Mouse (Mus musculus) macrophage (primary cell): ENCODE data around the gene Psma1. TPM values are rescaled to one million over a fixed set of nuclear protein-coding genes. Genes with fewer than 3 reads are reported as not detected.

Experiments
- H3K27ac ChIP-seq: fragments of 350-480 bp; formaldehyde crosslinking; 2 replicates; pipeline ENCODE4 v1.9.0; 2021
- H3K36me3 ChIP-seq: fragments of 350-480 bp; formaldehyde crosslinking; 2 replicates; pipeline ENCODE4 v1.9.0; 2021; ENCODE audit errors: inconsistent target
- H3K4me3 ChIP-seq: fragments of 350-480 bp; formaldehyde crosslinking; 2 replicates; pipeline ENCODE4 v1.9.0; 2021; ENCODE audit errors: inconsistent target
- H3K79me2 ChIP-seq: fragments of 350-480 bp; formaldehyde crosslinking; 2 replicates; pipeline ENCODE4 v1.9.0; 2021; ENCODE audit errors: inconsistent target
- WGBS: methylation state at CpG from one replicate; pipeline ENCODE4 v1.1.7; 2026; ENCODE audit warnings: inconsistent platforms; ENCODE audit not compliant: missing documents; 5-methylcytosine and 5-hydroxymethylcytosine counted together
- polyA plus RNA-seq: library from polyadenylated mRNA; stranded (reverse); fragments of 250-400 nt; gene quantifications from 3 replicates; pipeline ENCODE4 v1.2.4, GENCODE M21; 2018; ENCODE audit warnings: inconsistent platforms

The Psma1 gene
- polyA plus RNA-seq, 1 experiment from 2014 or later, result 137 TPM

DNA sequence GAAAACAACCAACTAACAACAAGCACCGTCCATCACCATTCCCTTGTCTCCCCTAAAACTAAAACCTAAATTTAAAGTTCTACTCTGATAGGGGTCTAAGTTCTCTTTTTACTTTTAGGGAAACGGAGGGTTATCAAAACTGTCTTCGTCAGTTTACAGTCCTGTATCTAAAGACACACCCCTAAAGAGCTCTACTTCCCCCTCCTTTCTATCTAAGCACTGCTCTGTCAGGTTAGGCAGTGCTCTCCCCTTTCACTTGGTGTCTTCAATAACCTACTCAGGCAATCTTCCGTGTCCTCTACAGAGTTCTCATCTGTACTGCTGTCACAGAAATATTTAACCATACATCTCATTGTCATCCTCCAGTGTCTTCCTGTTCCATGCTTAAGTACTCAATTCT is 55.5 kb downstream of the Psma1 start:
- no peak overlapping the region for H3K27ac ChIP-seq
- H3K36me3 ChIP-seq, result peaks cover 65% of the 10 kb centered on the region
- H3K4me3 ChIP-seq, result no peak overlapping the region
- no peaks in the 10 kb centered on the region for H3K79me2 ChIP-seq
- WGBS, result 91% methylated on average over 4 of the region's 4 CpGs

DNA sequence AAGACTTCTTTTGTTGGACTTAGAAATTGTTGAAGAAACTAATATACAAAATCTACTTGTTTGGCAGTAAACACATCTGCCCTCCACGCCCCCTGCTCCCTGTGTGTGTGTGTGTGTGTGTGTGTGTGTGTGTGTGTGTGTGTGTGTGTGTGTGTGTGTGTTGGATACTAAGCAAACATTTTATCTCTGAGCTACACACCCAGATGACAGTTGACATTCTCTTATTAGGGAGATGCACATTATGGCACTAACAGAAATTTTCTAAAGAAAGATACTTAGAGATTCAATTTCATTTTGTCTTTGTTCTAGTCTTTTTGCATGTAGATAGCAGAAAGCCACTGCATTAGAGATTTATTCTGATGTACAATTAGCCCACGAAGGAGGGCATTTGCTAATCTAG is 59.0 kb downstream of the Psma1 start:
- 95% methylated on average over 2 of the region's 2 CpGs for WGBS
- Histone ChIP-seq H3K79me2 (no peaks in the 10 kb centered on the region), H3K36me3 (peaks cover 65% of the 10 kb centered on the region), H3K27ac (no peak overlapping the region), H3K4me3 (no peak overlapping the region)

Other genes with a start within 250 kb of the Psma1 start
- gene Rras2, start 158.3 kb downstream of the Psma1 start, polyA plus RNA-seq, result 2.1 to 4.8 TPM (median 2.7 TPM) in 3 replicates
- gene Copb1, start 21.4 kb downstream of the Psma1 start, polyA plus RNA-seq, result 90.4 to 109 TPM (median 90.6 TPM) in 3 replicates
- gene Pde3b, start 139.2 kb upstream of the Psma1 start, polyA plus RNA-seq, result 4.1 to 9.2 TPM (median 5.3 TPM) in 3 replicates